Mouse (Mus musculus): ENCODE results near the gene Tspan7.

DNA sequence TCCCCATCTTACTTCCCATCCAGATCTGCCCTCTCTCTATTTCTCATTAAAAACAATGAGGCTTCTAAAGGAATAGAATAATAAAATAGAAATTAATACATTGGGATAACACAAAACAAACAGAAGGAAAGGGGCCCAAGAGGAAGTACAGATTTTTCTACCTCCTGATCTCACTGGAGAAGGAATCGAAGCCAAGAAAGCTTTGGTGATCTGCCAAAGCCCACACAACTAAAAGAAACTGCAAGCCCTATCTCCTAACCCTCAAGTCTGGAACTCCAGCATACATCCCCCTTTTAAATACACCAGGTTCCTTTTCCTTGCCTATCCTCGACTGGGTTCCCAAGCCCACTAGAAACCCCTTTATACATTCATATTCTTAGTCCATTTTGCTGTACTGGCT is 90.4 kb downstream of the Tspan7 start:
- TF ChIP-seq POLR2A (IDR thresholded peaks at IDR 0.05; ENCODE audit: insufficient read depth, low read depth, low read length) (no peak), CTCF (IDR thresholded peaks at IDR 0.05; ENCODE audit: insufficient read depth, low read depth, low read length) (no peak)

All from olfactory bulb, adult 2 months (tissue).